Mouse (Mus musculus): ENCODE measurements at regions not wholly inside any gene's neighbourhood (a gene's known extent, or its start where the extent isn't known, plus 50 kb on each side); places are given as distances from the start of the nearest gene placed in this dataset.
"Not testable (repeated sequence)": the region's sequence is repeated elsewhere in the genome, so short reads cannot be mapped to it uniquely, and the experiment has no call there.

- in situ Hi-C loops (cut with MboI, MseI) = loop anchor here (5.0 kb wide), 1 partner anchor 100 kb away; no protein-coding TSS in a partner anchor
Observed at GRCm38 (mm10) chr9:92661938-92662337, 119.9 kb downstream of the Plod2 start.

- in situ Hi-C loops (cut with MboI, MseI) = no loop called here
Observed at GRCm38 (mm10) chr9:92667361-92667881, 125.4 kb downstream of the Plod2 start.

- in situ Hi-C loops (cut with MboI, MseI) = no loop called here
Observed at GRCm38 (mm10) chr9:92671966-92672365, 129.9 kb downstream of the Plod2 start.

GRCm38 (mm10) chr9:92694361-92695016, 152.5 kb downstream of the Plod2 start:
- in situ Hi-C loops (cut with MboI, MseI) = no loop called here

- in situ Hi-C loops (cut with MboI, MseI) = no loop called here
Observed at GRCm38 (mm10) chr9:92697971-92698370, 155.9 kb downstream of the Plod2 start.

- in situ Hi-C loops (cut with MboI, MseI) = no loop called here
Observed at GRCm38 (mm10) chr9:92704752-92705151, 162.7 kb downstream of the Plod2 start.

GRCm38 (mm10) chr9:92707011-92707410, 165.0 kb downstream of the Plod2 start:
- in situ Hi-C loops (cut with MboI, MseI) = no loop called here

- in situ Hi-C loops (cut with MboI, MseI) = no loop called here
Observed at GRCm38 (mm10) chr9:92717176-92717575, 175.2 kb downstream of the Plod2 start.

- in situ Hi-C loops (cut with MboI, MseI) = no loop called here
Observed at GRCm38 (mm10) chr9:92718337-92718736, 176.3 kb downstream of the Plod2 start.

GRCm38 (mm10) chr9:92719251-92719650, 177.2 kb downstream of the Plod2 start:
- in situ Hi-C loops (cut with MboI, MseI) = no loop called here

- in situ Hi-C loops (cut with MboI, MseI) = no loop called here
Observed at GRCm38 (mm10) chr9:92728864-92729263, 186.8 kb downstream of the Plod2 start.

GRCm38 (mm10) chr9:92731396-92731795, 189.4 kb downstream of the Plod2 start:
- in situ Hi-C loops (cut with MboI, MseI) = no loop called here

GRCm38 (mm10) chr9:92767532-92767931, 225.5 kb downstream of the Plod2 start:
- in situ Hi-C loops (cut with MboI, MseI) = no loop called here

GRCm38 (mm10) chr9:92768432-92768831, 226.4 kb downstream of the Plod2 start:
- in situ Hi-C loops (cut with MboI, MseI) = no loop called here

GRCm38 (mm10) chr9:92769528-92769927, 227.5 kb downstream of the Plod2 start:
- in situ Hi-C loops (cut with MboI, MseI) = no loop called here

GRCm38 (mm10) chr9:92771002-92771401, 229.0 kb downstream of the Plod2 start:
- in situ Hi-C loops (cut with MboI, MseI) = no loop called here

GRCm38 (mm10) chr9:92771716-92772115, 229.7 kb downstream of the Plod2 start:
- in situ Hi-C loops (cut with MboI, MseI) = no loop called here

- in situ Hi-C loops (cut with MboI, MseI) = no loop called here
Observed at GRCm38 (mm10) chr9:92782922-92783454, 241.0 kb downstream of the Plod2 start.

- in situ Hi-C loops (cut with MboI, MseI) = no loop called here
Observed at GRCm38 (mm10) chr9:92799695-92800094, 257.7 kb downstream of the Plod2 start.

- in situ Hi-C loops (cut with MboI, MseI) = no loop called here
Observed at GRCm38 (mm10) chr9:92809469-92809868, 267.4 kb downstream of the Plod2 start.

- in situ Hi-C loops (cut with MboI, MseI) = no loop called here
Observed at GRCm38 (mm10) chr9:92820721-92821120, 278.7 kb downstream of the Plod2 start.

- in situ Hi-C loops (cut with MboI, MseI) = no loop called here
Observed at GRCm38 (mm10) chr9:92826708-92827353, 284.8 kb downstream of the Plod2 start.

GRCm38 (mm10) chr9:92836156-92836555, 294.1 kb downstream of the Plod2 start:
- in situ Hi-C loops (cut with MboI, MseI) = not testable (repeated sequence)
